Comparison of ENCODE assay signal across 12 mouse cellular contexts in genomic region chr10:18488239-18488803, GRCm38 (mm10).
"Had no signal": no experiment of that assay in that cellular context is flagged by ENCODE, and none has a peak within 500 bp of the region (broad histone marks: within the 10 kb centered on the region; RNA-seq: fewer than 3 reads in every experiment).

No protein-coding gene starts in this region.

- H3K36me3 ChIP-seq: limb, embryonic 15.5 days; liver, embryonic 12.5 days; midbrain, embryonic 12.5 days had no signal

- H3K27ac ChIP-seq: hindbrain, postnatal 0 days; left cerebral cortex, adult 2 months; limb, embryonic 15.5 days; liver, embryonic 12.5 days; macrophage; midbrain, embryonic 12.5 days; stomach, postnatal 0 days had no signal

- ATAC-seq: hindbrain, postnatal 0 days; liver, embryonic 12.5 days had no signal

- H3K4me3 ChIP-seq: left cerebral cortex, adult 2 months; limb, embryonic 15.5 days; liver, embryonic 12.5 days; megakaryocyte, embryonic 14.5 days; midbrain, embryonic 12.5 days had no signal

- H3K4me2 ChIP-seq: limb, embryonic 15.5 days; liver, embryonic 12.5 days; lung, embryonic 14.5 days; midbrain, embryonic 12.5 days had no signal

- H3K9ac ChIP-seq: limb, embryonic 15.5 days; liver, embryonic 12.5 days; lung, embryonic 14.5 days; midbrain, embryonic 12.5 days had no signal

- DNase-seq: lung, embryonic 14.5 days; lung, postnatal 10 days; right cerebral cortex, postnatal 14 days; thymus, postnatal 14 days had no signal

- H3K9me3 ChIP-seq: limb, embryonic 15.5 days; liver, embryonic 12.5 days; megakaryocyte, embryonic 14.5 days; midbrain, embryonic 12.5 days had no signal

- H3K4me1 ChIP-seq: limb, embryonic 15.5 days; liver, embryonic 12.5 days; midbrain, embryonic 12.5 days had no signal

- H3K27me3 ChIP-seq: limb, embryonic 15.5 days; liver, embryonic 12.5 days; megakaryocyte, embryonic 14.5 days; midbrain, embryonic 12.5 days had no signal
